Mouse (Mus musculus) leukemia stem cell, adult 10-12 weeks (primary cell): Measurements from ENCODE around the gene Spin2-ps6. TPM values are rescaled to one million over a fixed set of nuclear protein-coding genes. Genes with fewer than 3 reads are reported as not detected.

Source experiments
- polyA plus RNA-seq: library from polyadenylated mRNA; stranded (reverse); fragments of >175 nt; gene quantifications from 2 replicates; pipeline ENCODE4 v1.2.3, GENCODE M21; 2012; ENCODE audit warnings: low replicate concordance

Gene Spin2-ps6
- not detected in 2 replicates for polyA plus RNA-seq

DNA sequence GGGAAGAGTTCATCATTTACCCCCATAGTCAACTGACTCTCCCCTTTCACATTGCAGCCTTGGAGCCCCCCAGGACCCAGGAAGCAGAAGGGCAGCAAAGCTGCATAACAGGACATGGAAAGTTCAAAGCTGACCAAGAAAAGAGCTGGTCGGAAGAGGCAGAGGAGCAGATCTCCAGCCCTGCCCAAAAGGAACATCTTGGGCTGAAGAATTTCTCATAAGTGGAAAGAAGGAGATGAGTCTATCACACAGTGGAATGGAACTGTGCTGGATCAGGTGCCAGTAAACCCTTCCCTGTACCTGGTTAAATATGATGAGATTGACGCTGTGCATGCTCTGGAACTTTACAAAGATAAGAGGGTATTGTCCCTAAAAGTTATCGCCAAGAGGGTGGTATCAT is at the start of gene Spin2-ps6:
Spin2-ps6 (plus strand) TSS at position 301 of the 400 bp plus-strand sequence.

Other genes with a start within 250 kb of the Spin2-ps6 start
- gene Btbd35f12, start 78.5 kb downstream of the Spin2-ps6 start, polyA plus RNA-seq = not detected in 2 replicates